Mouse (Mus musculus): Measurements from ENCODE around the gene Tomm40.

The Tomm40 gene

DNA sequence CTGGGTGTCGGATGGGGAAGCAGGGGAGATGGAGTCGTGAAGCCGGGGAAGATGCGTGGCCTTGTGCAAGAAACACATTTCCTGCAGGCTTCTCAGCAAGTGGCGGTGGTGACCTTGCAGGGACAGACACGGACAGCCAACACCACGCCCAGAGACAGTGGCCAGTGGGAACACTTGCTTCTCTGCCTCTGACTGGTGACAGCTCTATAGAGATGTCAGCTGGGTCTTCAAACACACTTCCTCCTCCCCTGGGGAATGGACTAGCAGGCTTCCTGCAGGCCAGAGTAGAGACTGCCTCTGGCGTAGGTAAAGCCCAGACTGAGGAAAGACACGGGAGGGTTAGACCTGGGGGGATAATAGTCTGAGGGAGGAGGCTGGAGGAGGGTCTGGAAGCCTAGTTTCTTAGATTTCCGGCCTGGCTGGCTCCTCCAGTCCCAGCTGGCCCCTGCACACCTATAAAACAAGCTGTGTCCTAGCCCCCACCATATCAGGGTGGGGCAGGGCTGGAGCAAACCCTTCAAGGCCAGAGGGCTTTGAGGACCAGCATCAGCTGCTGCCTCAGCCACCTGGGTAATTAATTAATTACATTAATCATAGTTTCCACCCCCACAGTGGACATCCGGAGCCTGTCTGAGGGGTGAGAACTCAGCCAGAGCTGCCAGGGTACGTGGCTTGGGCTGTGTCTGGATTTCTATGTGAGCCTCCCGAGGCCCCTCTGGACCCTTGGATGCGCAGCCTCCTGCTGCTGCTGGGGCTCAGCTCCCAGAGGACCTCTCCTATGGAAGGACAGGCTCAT lies 29.6 kb upstream of the Tomm40 start:
- DNase-seq: peak; percentile 40 to 64

GRCm38 (mm10) chr7:19743791-19744190 lies 28.6 kb upstream of the Tomm40 start:
- DNase-seq: no peak

DNA sequence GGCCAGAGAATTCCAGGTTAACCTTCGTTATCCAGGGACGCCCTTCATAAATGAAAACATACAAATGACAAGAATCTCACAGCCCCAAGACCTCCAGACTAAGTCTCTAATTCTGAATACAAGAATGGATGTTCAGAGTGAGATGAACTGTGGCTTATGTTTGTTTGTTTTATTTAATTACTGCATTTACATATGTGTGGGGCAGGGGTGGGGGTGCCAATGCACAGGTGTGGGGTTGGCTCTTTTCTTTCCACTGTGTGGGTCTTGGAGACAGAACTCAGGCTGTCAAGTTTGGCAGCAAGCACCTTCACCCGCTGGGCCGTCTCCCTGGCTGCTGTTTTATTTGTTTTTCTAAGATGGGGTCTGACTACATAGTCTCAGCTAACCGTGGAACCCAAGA lies 27.2 kb upstream of the Tomm40 start:
- no peak for DNase-seq

GRCm38 (mm10) chr7:19741329-19742031 lies 26.2 kb upstream of the Tomm40 start:
- DNase-seq: peak; percentile 45 to 76

DNA sequence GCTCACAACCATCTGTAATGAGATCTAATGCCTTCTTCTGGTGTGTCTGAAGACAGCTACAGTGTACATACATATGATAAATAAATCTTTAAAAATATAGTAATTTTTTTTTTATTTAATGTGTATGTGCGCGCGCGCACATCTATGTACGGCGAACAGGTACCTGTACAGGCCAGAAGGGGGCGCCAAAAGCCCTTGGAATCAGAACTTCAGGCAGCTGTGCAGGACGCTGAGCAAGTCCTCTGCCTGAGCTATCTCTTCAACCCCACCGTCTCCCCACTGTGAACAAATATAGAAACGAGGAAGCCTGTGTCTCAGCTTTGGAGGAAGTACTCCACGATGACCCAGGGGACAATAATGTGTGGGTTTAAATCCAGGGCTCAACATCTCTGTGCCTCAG lies 25.0 kb upstream of the Tomm40 start:
- DNase-seq: peak in 1 of 2 experiments; percentile 46

DNA sequence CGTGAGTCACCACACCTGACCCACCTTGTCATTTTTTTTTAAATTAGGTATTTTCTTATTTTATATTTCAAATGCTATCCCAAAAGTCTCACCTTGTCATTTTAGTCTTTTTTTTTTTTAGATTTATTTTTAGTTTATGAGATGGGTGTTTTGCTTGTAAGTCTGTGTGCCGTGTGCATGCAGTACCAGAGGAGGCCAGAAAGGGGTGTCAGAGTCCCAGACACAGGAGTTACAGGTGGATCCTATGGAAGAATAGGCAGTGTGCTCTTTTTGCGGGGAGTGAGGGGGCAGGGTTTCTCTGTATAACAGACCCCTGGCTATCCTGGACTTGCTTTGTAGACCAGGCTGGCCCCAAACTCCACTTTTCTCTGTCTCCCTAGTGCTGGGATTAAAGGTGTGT lies 23.5 kb upstream of the Tomm40 start:
- DNase-seq: no peak

- no peak for DNase-seq
Observed at GRCm38 (mm10) chr7:19736389-19737057, 21.3 kb upstream of the Tomm40 start.

DNA sequence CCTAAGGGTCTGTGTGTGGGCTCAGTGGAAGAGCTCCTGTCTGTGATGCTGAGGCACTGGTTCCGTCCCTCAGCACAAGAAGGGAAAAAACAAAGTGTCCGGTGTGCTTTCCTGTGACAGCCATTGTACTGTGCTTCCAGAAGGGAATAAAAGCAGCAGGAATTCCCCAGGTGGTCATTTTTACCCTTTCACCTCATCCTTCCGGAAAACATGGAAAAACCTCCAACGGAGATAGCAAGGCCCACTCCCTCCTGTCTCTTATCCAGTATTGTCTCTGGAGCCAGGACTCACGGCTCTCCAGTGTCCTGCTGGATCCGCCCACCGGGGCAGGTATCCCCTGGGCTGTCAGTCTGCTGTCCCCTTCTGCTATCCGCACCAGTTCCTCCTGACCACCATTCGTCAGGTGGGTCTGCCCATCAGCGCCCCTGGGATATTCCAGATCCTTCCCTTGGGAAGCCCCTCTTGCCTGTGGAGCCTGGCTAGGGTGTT lies 19.0 kb upstream of the Tomm40 start:
- no peak for DNase-seq

DNA sequence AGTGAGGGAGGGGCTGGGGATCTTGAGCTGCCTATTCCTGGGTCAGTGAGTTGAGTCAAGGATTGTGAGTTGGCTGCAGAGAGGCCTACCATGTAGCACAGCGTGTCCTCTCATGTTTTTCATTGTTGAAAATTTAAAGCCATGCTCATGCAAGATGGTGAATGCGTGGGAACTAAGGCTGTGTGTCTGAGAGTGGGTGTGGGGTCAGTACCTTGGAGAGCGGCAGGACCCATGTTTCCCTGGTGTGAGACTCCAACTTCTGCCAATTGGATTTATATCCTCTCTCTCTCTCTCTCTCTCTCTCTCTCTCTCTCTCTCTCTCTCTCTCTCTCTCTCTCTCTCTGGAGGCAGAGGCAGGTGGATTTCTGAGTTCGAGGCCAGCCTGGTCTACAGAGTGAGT lies 11.3 kb upstream of the Tomm40 start:
- no peak for DNase-seq

DNA sequence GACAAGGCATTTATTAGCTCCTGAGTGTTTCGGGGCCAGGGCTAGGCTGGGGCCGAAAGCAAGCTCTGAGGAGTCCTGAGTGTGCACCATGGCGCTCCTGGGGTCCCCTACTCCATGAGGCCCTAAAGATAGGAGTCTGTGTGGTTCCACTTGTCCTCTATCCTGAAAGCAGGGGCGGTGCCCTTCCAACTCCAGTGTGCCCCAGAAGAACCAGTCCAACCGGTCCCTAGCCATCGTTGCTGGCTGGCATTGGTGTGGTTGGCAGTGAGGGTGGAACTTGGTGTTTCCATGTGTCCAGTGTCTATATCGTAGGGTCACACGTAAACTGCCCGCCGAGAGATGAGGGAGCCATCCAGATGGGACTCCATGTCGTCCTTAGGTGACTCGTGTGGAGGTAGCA lies 8.9 kb upstream of the Tomm40 start:
- peak; percentile 60 to 74 for DNase-seq

DNA sequence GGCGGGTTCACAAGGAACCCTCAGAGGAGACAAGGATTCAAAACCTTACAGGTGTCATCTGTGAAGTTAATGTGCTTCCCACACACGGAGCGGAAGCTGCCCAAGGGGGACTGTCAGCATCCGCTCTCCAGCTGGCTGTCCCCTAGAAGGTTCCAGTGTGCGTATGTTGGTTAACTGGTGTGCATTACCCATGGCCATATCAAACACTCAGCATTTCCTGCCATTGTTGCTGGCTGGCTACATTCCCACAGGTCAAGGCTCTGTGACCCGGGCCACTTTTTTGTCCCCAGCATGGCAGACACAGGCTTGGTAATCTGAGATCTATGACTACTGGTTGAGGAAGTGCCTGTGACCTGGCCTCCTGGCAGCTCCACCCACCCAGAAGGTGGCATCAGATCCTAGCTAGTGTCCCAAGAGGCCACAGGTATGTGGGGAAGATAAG lies 7.5 kb upstream of the Tomm40 start:
- peak; percentile 77 to 82 for DNase-seq

- no peak for DNase-seq
Observed at GRCm38 (mm10) chr7:19719200-19719599, 4.0 kb upstream of the Tomm40 start.

- no peak for DNase-seq
Observed at GRCm38 (mm10) chr7:19718297-19718952, 3.2 kb upstream of the Tomm40 start.

- no peak for DNase-seq
Observed at GRCm38 (mm10) chr7:19717346-19717745, 2.1 kb upstream of the Tomm40 start.

DNA sequence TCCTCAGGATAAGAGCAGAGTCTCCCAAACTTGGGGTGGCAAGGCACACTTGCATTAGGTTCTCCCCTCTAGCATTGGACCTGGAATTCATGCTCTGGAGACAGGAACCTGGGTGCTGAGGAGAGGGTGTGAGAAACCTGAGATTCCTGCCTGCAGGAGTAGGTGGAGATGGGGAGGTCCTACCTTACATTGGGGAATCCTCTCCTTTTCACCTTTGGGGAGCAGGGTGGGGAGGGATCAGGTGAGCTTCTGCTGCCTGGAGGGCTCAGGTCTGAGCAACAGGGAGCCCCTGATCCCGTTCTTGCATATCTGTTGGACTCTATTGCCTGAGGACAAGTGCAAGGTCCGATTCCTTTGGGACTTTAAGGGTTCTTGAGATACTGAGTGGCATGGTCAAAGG lies 1.6 kb upstream of the Tomm40 start:
- DNase-seq: no peak

GRCm38 (mm10) chr7:19716055-19716682 lies 931 bp upstream of the Tomm40 start:
- DNase-seq: no peak

DNA sequence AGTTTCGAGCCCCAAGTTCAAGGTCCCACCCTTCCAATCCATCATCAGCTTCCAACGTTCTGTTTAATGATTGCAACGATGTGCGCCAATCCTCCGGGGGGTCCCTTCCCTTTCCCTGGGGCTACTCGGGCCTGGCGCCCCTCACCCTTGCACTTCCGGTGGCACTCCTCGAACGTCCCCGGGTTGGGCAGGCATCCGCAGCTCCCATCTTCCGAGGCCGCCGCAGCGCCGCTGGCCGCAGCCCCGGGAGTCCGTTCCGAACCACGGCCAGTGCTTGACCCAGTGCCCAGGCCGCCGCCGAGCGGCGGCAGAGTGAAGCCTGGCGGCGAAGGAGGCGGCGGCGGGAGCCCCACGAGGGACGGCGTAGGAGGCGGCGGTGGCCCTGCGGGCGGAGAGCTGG lies 402 bp downstream of the Tomm40 start:
- DNase-seq: no peak

- no peak for DNase-seq
Observed at GRCm38 (mm10) chr7:19713598-19713997, 1.6 kb downstream of the Tomm40 start.

DNA sequence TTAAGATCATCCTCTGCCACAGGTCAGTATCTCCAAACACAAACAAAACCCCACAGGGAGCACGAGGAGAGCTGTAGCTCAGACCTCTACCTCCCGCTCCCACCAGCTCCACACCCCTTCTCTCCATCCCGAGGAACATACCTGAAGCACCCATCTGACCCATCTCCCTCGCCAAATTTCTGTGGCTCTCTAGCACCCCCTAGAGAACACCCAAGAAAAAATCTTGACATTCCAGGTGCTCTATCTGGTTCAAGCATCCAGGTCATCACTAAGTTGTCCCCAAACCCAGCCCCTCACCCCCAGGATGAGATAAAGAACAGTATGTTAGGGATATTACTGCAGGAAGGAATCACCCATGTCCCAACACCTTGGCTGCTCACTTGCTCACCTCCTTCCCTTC lies 2.0 kb downstream of the Tomm40 start:
- peak in 1 of 2 experiments; percentile 38 for DNase-seq

DNA sequence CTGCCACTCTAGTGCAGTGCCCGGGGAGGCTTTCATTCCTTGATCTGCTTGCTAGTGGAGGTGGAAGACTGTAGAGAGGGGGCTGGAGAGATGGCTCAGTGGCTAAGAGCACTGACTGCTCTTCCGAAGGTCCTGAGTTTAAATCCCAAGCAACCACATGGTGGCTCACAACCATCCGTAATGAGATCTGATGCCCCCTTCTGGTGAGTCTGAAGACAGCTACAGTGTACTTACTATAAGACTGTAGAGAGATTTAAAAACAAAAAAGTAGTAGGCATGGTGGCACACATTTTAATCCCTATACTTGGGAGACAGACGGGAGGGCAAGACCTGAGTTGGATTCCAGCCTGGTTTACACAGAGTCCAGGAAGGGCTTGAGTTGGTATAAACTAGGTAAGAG lies 2.8 kb downstream of the Tomm40 start:
- DNase-seq: no peak

- DNase-seq: no peak
Observed at GRCm38 (mm10) chr7:19710650-19711049, 4.6 kb downstream of the Tomm40 start.

DNA sequence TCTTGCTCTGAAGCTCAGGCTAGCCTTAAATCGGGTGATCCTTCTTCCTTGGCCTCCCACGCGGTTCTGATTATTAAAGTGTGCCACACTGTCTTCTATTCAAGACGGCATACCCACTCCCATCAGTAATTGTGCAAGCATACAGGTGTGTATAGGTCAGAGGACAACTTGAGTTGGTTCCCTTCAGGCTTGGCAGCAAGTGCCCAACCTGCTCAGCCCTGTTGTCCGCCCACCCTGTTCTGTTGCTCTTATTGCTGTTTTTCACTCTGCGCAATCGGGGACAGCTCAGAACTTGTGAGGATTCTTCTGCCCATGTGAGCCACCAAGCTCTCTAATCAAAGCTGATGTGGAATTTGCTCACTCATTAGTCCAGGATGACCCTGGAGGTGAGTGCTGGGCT lies 10.0 kb downstream of the Tomm40 start:
- no peak for DNase-seq

- DNase-seq: no peak
Observed at GRCm38 (mm10) chr7:19704475-19704874, 10.8 kb downstream of the Tomm40 start.

Data from lung, postnatal 4 days (tissue).